Mouse (Mus musculus) bone marrow, adult 2 months (tissue): ENCODE measurements at regions not wholly inside any gene's neighbourhood (a gene's known extent, or its start where the extent isn't known, plus 50 kb on each side); places are given as distances from the start of the nearest gene placed in this dataset.

Experiments used
- H3K27ac ChIP-seq: fragments of 200-500 bp; 2 replicates; pipeline ENCODE4 v1.5.1; 2012; ENCODE audit warnings: low read depth, mild to moderate bottlenecking, control low read depth, inconsistent platforms, low read length; ENCODE audit not compliant: control insufficient read depth, poor library complexity, insufficient read depth
- H3K4me1 ChIP-seq: fragments of 200-500 bp; 2 replicates; pipeline ENCODE4 v1.6.1; 2011; ENCODE audit warnings: low read length; ENCODE audit not compliant: control insufficient read depth, insufficient read depth
- H3K4me3 ChIP-seq: fragments of 200-500 bp; replicated peaks from 2 replicates; pipeline ENCODE3; 2011; ENCODE audit warnings: mild to moderate bottlenecking, low read depth, low read length, control low read depth; ENCODE audit not compliant: control insufficient read depth
- CTCF ChIP-seq: fragments of 200-500 bp; IDR thresholded peaks from 2 replicates; pipeline ENCODE4 v1.5.1; 2011; ENCODE audit warnings: low read length, control low read depth; ENCODE audit not compliant: control insufficient read depth, insufficient read depth
- POLR2A ChIP-seq: fragments of 200-500 bp; IDR thresholded peaks from 2 replicates; pipeline ENCODE4 v1.6.1; 2011; ENCODE audit warnings: low read depth, mild to moderate bottlenecking, control low read depth, low read length, borderline replicate concordance; ENCODE audit not compliant: control insufficient read depth
- WGBS: fragments of 180-500 bp; shearing (Covaris S2); methylation state at CpG from one replicate; pipeline ENCODE4 v1.1.7; 2018; 5-methylcytosine and 5-hydroxymethylcytosine counted together

GRCm38 (mm10) chr11:71375132-71375531 is 144.6 kb upstream of the Nlrp1b start:
- no peak for TF ChIP-seq CTCF
- H3K4me1 ChIP-seq = no peaks in the 10 kb centered on the region
- 68% methylated on average over 5 of the region's 5 CpGs for WGBS
- no peak overlapping the region for H3K27ac ChIP-seq
- H3K4me3 ChIP-seq = no peak overlapping the region

GRCm38 (mm10) chr11:71388411-71388810 is 157.9 kb upstream of the Nlrp1b start:
- no peaks in the 10 kb centered on the region for H3K4me1 ChIP-seq
- 65% methylated on average over 4 of the region's 4 CpGs for whole genome bisulfite sequencing
- TF ChIP-seq CTCF (no peak), POLR2A (no peak)
- H3K4me3 ChIP-seq = no peak overlapping the region
- H3K27ac ChIP-seq = no peak overlapping the region

GRCm38 (mm10) chr11:71389659-71390058 is 159.1 kb upstream of the Nlrp1b start:
- WGBS = 24% methylated on average over 7 of the region's 7 CpGs
- H3K4me3 ChIP-seq = no peak overlapping the region

GRCm38 (mm10) chr11:71390151-71390550 is 159.6 kb upstream of the Nlrp1b start:
- Histone ChIP-seq H3K27ac (no peak overlapping the region), H3K4me3 (no peak overlapping the region), H3K4me1 (no peaks in the 10 kb centered on the region)
- 65% methylated on average over 3 of the region's 3 CpGs for WGBS
- TF ChIP-seq CTCF (no peak), POLR2A (no peak)

More at GRCm38 (mm10) chr11:71389659-71390058, 159.1 kb upstream of the Nlrp1b start:
- Histone ChIP-seq H3K27ac (no peak overlapping the region), H3K4me1 (no peaks in the 10 kb centered on the region)
- TF ChIP-seq CTCF = no peak
- TF ChIP-seq POLR2A = no peak

- no peak overlapping the region for H3K27ac ChIP-seq
- TF ChIP-seq CTCF (no peak), POLR2A (no peak)
- no peak overlapping the region for H3K4me3 ChIP-seq
- WGBS = 59% methylated on average over 3 of the region's 3 CpGs
- no peaks in the 10 kb centered on the region for H3K4me1 ChIP-seq
Observed at GRCm38 (mm10) chr11:71390616-71391015, 160.1 kb upstream of the Nlrp1b start.

- Histone ChIP-seq H3K27ac (no peak overlapping the region), H3K4me1 (no peaks in the 10 kb centered on the region), H3K4me3 (no peak overlapping the region)
- 72% methylated on average over 5 of the region's 5 CpGs for WGBS
- TF ChIP-seq CTCF (no peak), POLR2A (no peak)
Observed at GRCm38 (mm10) chr11:71393406-71393805, 162.9 kb upstream of the Nlrp1b start.

- Histone ChIP-seq H3K27ac (no peak overlapping the region), H3K4me1 (no peaks in the 10 kb centered on the region), H3K4me3 (no peak overlapping the region)
- 62% methylated on average over 4 of the region's 4 CpGs for WGBS
- TF ChIP-seq CTCF (no peak), POLR2A (no peak)
Observed at GRCm38 (mm10) chr11:71395023-71395422, 164.5 kb upstream of the Nlrp1b start.

- Histone ChIP-seq H3K4me3 (no peak overlapping the region), H3K27ac (no peak overlapping the region), H3K4me1 (no peaks in the 10 kb centered on the region)
- WGBS = 53% methylated on average over 1 of the region's 1 CpGs
- TF ChIP-seq POLR2A (no peak), CTCF (no peak)
Observed at GRCm38 (mm10) chr11:71395631-71396030, 165.1 kb upstream of the Nlrp1b start.

- Histone ChIP-seq H3K4me3 (no peak overlapping the region), H3K27ac (no peak overlapping the region)
- 82% methylated on average over 2 of the region's 2 CpGs for WGBS
Observed at GRCm38 (mm10) chr11:71400351-71400750, 169.8 kb upstream of the Nlrp1b start.

GRCm38 (mm10) chr11:71401411-71402276 is 171.1 kb upstream of the Nlrp1b start:
- Histone ChIP-seq H3K4me3 (no peak overlapping the region), H3K27ac (no peak overlapping the region), H3K4me1 (no peaks in the 10 kb centered on the region)
- TF ChIP-seq POLR2A (no peak), CTCF (no peak)
- 91% methylated on average over 2 of the region's 2 CpGs for WGBS

More at GRCm38 (mm10) chr11:71400351-71400750, 169.8 kb upstream of the Nlrp1b start:
- H3K4me1 ChIP-seq = no peaks in the 10 kb centered on the region
- TF ChIP-seq CTCF = no peak
- TF ChIP-seq POLR2A = no peak
